Mouse (Mus musculus) CH12.LX (cell line): ENCODE measurements around the gene Gm10184.

ENCODE experiments used
- EP300 ChIP-seq: IDR thresholded peaks from 2 replicates; pipeline ENCODE4 v1.6.1; 2011; ENCODE audit warnings: low read length, improper control_type of control experiment
- JUND ChIP-seq: conservative IDR thresholded peaks from 2 replicates; pipeline ENCODE4 v1.6.1; 2011; ENCODE audit warnings: low read depth, low read length, improper control_type of control experiment
- MAFK ChIP-seq: IDR thresholded peaks from 2 replicates; pipeline ENCODE4 v1.6.1; 2011; ENCODE audit warnings: low read length, improper control_type of control experiment; ENCODE audit not compliant: insufficient replicate concordance
- POLR2A ChIP-seq: IDR thresholded peaks from 2 replicates; pipeline ENCODE4 v1.6.1; 2011; ENCODE audit warnings: low read depth, mild to moderate bottlenecking, improper control_type of control experiment, low read length
- USF2 ChIP-seq: conservative IDR thresholded peaks from 2 replicates; pipeline ENCODE4 v1.6.1; 2011; ENCODE audit warnings: low read depth, low read length, improper control_type of control experiment

GRCm38 (mm10) chr17:89933950-89934349 is 23.7 kb upstream of the Gm10184 start:
- no peak for TF ChIP-seq MAFK
- no peak for TF ChIP-seq JUND
- TF ChIP-seq USF2 = no peak
- no peak for TF ChIP-seq POLR2A
- no peak for TF ChIP-seq EP300
